Mouse (Mus musculus) inflammation-experienced regulatory T-cells (primary cell): ENCODE data around the gene Olfr552. TPM values are rescaled to one million over a fixed set of nuclear protein-coding genes. Genes with fewer than 3 reads are reported as not detected.

Experiments
- polyA plus RNA-seq, 2 experiments: library from polyadenylated mRNA; unstranded; fragments of 100-300 nt; shearing (Covaris generic); gene quantifications; one replicate each; pipeline ENCODE4 v1.2.1; 2017

The Olfr552 gene
- not detected for polyA plus RNA-seq

GRCm38 (mm10) chr7:102597378-102598031, at the start of gene Olfr552:
Gene Olfr552, plus strand, starts transcription at chr7:102597770.

GRCm38 (mm10) chr7:102549570-102549969, 48.0 kb upstream of the Olfr552 start, which contains the start of gene Olfr549:
Gene Olfr549, plus strand, starts transcription at chr7:102549870.

GRCm38 (mm10) chr7:102564999-102565997, 32.3 kb upstream of the Olfr552 start, which contains the start of gene Trim21:
Gene Trim21, minus strand, starts transcription at chr7:102565486.

GRCm38 (mm10) chr7:102571142-102571541, 26.4 kb upstream of the Olfr552 start, which contains the start of gene Olfr550:
Gene Olfr550, plus strand, starts transcription at chr7:102571442.

DNA sequence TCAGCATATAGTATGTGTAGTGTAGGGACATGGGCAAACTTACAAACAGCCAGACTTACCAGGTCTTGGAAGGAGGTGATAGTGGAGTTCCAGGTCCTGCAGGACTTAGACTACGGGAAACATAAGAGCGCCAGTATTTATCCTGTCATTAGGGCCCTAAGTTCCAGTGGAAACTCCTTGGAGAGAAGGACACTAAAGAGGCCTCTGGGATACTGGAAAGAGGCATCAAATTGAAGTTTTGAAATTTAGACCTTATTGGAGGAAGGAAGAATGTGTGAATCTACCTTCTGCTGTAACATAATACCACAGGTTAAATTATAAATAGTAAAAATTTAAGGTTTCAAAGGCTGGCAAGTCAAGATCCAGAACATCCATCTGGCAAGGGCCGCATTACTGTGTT, 5.8 kb upstream of the Olfr552 start, which contains the start of gene Olfr551:
Olfr551 (minus strand) TSS at position 101 of the 400 bp plus-strand sequence.

DNA sequence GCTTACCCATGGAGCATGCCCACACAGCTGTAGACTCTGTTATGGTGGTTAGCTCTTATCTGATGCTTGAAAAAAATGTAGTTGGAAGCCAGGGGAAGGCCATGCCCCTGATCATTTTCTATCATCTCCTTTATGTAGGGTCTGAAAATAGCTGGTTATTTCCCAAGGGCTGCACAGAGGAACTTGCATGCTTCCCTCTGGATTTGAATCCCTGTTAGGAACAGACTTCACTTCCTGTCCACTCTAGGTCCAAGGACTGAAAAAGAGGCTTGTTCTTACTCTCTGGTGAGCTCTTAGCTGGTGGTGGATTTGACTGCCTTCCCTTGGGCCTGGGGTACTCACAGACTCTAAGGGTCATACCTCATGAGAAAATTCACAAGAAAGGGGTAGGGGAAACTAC, 20.5 kb downstream of the Olfr552 start, which contains the start of gene Olfr553:
Olfr553 (minus strand) TSS at position 101 of the 400 bp plus-strand sequence.

GRCm38 (mm10) chr7:102638132-102638531, 40.6 kb downstream of the Olfr552 start, which contains the start of gene Olfr554:
Gene Olfr554, plus strand, starts transcription at chr7:102638432.

Other genes with a start within 250 kb of the Olfr552 start
- 10 to 100 TPM; 40.4 to 42.0 TPM for gene Rrm1, start 156.1 kb upstream of the Olfr552 start, polyA plus RNA-seq
- gene Olfr543, start 116.1 kb upstream of the Olfr552 start, polyA plus RNA-seq = 1 to 10 TPM in 1 of 2 experiments, not detected in 1; 1.2 TPM
- 1 to 10 TPM in 1 of 2 experiments, under 1 TPM in 1; 0.28 to 2.7 TPM for gene Olfr544, start 109.5 kb upstream of the Olfr552 start, polyA plus RNA-seq
- gene Olfr545, start 98.2 kb upstream of the Olfr552 start, polyA plus RNA-seq = under 1 TPM; 0.28 to 0.97 TPM
- not detected for gene Olfr547, start 63.0 kb upstream of the Olfr552 start, polyA plus RNA-seq
- gene Olfr548-ps1, start 56.9 kb upstream of the Olfr552 start, polyA plus RNA-seq = not detected
- gene Olfr549, start 47.9 kb upstream of the Olfr552 start, polyA plus RNA-seq = under 1 TPM in 1 of 2 experiments, not detected in 1; 0.69 TPM
- gene Trim21, start 32.3 kb upstream of the Olfr552 start, polyA plus RNA-seq = 10 to 100 TPM; 96.3 to 99.0 TPM
- gene Olfr550, start 26.3 kb upstream of the Olfr552 start, polyA plus RNA-seq = not detected
- not detected for gene Olfr551, start 5.9 kb upstream of the Olfr552 start, polyA plus RNA-seq
- gene Olfr553, start 20.4 kb downstream of the Olfr552 start, polyA plus RNA-seq = not detected
- gene Olfr554, start 40.7 kb downstream of the Olfr552 start, polyA plus RNA-seq = 1 to 10 TPM in 1 of 2 experiments, under 1 TPM in 1; 0.71 to 1.7 TPM
- gene Olfr555, start 61.1 kb downstream of the Olfr552 start, polyA plus RNA-seq = not detected
- gene Olfr556, start 67.1 kb downstream of the Olfr552 start, polyA plus RNA-seq = under 1 TPM in 1 of 2 experiments, not detected in 1; 0.30 TPM
- gene Trim68, start 89.6 kb downstream of the Olfr552 start, polyA plus RNA-seq = 10 to 100 TPM; 12.4 to 17.0 TPM
- gene Olfr557, start 98.1 kb downstream of the Olfr552 start, polyA plus RNA-seq = under 1 TPM in 1 of 2 experiments, not detected in 1; 0.24 TPM
- gene Olfr558, start 104.4 kb downstream of the Olfr552 start, polyA plus RNA-seq = not detected
- gene Olfr33, start 121.3 kb downstream of the Olfr552 start, polyA plus RNA-seq = not detected
- 1 to 10 TPM in 1 of 2 experiments, not detected in 1; 1.5 TPM for gene Olfr559, start 129.7 kb downstream of the Olfr552 start, polyA plus RNA-seq
- gene Olfr560, start 161.6 kb downstream of the Olfr552 start, polyA plus RNA-seq = not detected
- gene Olfr78, start 161.7 kb downstream of the Olfr552 start, polyA plus RNA-seq = not detected
- not detected for gene Olfr561, start 173.5 kb downstream of the Olfr552 start, polyA plus RNA-seq
- under 1 TPM in 1 of 2 experiments, not detected in 1; 0.49 TPM for gene Olfr564, start 205.7 kb downstream of the Olfr552 start, polyA plus RNA-seq